Mouse (Mus musculus) CD4-positive helper T cell, adult 2 months (primary cell): ENCODE measurements around the gene Isoc2a.

Source experiments
- DNase-seq: peaks from one replicate; pipeline ENCODE4 v3.0.0-alpha.2; 2012; ENCODE audit warnings: low read depth, missing footprints, low spot score

Isoc2a gene

DNA sequence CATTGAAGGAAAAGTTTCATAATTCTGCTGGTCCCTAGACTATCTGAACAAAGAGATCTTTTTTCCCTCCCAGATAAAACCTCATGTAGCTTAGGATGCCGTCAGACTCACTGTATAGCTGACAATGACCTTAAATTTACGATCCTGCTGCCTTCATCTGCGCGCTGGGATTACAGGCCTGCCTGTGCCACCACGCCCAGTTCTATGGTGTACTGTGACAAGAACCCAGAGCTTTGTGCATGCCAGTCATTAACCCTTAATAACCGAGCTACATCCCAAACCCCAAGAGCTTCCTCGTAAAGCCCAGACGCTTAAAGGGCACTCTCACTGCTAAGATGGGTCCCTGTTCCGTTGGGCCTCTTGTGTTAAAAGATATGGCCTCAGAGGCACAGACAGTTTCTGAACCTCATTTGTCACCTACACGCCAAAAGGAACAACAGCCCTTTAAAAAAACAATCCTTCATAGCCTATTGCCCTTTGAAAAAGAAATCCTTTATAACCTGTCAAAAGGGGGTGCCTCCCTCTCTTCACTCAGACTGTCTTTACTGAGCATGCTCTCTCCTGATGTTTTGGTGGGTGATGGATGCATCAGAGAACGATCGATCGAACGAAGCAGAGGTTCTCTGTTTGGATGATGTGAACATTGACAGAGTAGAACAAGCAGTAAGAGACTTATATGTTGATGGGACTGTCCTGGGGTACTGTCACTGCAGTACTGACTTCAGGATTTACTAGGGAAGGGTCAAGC is 38.9 kb downstream of the Isoc2a start:
- no peak for DNase-seq

DNA sequence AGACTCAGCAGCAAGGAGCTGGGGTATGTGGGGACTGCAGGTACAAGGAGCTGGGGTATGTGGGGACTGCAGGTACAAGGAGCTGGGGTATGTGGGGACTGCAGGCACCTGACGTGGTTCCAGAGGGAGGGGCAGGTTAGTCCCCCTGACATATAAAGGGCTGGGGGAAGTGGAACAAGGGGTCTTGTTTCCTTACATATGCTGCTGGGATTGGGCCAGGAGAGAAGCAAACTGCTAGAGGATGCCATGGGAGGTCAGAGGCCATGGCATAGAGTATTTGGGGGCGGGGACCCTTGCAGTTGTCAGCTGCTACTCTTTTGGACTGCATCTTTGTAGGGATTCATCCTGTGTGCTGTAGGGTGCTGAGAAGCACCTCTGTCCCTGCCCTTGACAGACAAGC is 40.5 kb downstream of the Isoc2a start:
- DNase-seq: no peak

DNA sequence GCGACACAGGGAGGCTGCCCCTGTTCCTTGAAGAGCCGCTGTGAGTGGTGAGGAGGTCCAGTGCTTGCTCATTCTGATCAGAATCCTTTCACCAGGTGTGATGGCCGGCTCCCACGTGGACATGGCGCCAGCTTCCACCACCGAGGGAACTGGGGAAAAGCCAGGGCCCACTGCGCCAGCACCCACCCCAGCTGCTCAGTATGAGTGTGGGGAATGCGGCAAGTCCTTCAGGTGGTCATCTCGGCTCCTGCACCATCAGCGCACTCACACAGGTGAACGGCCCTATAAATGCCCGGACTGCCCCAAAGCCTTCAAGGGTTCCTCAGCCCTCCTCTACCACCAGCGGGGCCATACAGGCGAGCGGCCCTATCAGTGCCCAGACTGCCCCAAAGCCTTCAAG is 41.7 kb downstream of the Isoc2a start:
- DNase-seq: no peak

DNA sequence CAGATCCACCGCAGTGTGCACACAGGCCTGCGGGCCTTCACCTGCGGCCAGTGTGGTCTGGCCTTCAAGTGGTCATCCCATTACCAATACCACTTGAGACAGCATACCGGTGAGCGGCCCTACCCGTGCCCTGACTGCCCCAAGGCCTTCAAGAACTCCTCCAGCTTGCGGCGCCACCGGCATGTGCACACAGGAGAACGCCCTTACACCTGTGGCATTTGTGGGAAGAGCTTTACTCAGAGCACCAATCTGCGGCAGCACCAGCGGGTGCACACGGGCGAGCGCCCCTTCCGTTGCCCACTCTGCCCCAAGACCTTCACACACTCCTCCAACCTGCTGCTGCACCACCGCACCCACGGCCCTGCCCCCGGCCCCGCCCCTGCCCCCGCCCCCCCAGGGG is 42.1 kb downstream of the Isoc2a start:
- DNase-seq: no peak

DNA sequence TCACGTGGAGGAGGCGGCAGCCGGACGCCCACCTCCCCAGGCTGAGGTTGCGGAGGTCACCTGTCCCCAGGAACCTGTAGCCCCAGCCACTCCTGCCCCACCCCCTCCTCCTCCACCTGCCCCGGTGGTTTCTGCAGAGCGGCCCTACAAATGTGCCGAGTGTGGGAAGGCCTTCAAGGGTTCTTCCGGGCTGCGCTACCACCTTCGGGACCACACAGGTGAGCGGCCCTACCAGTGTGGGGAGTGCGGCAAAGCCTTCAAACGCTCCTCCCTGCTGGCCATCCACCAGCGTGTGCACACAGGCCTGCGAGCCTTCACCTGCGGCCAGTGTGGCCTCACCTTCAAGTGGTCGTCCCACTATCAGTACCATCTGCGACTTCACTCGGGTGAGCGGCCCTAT is 43.0 kb downstream of the Isoc2a start:
- no peak for DNase-seq

DNA sequence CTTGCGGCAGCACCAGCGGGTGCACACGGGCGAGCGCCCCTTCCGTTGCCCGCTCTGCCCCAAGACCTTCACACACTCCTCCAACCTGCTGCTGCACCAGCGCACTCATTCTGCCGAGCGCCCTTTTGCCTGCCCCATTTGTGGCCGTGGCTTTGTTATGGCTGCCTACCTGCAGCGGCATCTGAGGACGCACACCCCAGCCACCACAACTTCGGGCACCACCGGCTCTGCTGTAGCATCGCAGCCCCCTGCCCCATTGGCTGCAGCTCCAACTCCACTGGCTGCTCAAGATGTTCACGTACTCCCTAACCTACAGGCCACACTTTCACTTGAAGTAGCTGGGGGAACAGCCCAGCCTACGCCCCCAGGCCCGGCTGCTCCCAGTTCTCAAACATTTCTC is 43.5 kb downstream of the Isoc2a start:
- no peak for DNase-seq

DNA sequence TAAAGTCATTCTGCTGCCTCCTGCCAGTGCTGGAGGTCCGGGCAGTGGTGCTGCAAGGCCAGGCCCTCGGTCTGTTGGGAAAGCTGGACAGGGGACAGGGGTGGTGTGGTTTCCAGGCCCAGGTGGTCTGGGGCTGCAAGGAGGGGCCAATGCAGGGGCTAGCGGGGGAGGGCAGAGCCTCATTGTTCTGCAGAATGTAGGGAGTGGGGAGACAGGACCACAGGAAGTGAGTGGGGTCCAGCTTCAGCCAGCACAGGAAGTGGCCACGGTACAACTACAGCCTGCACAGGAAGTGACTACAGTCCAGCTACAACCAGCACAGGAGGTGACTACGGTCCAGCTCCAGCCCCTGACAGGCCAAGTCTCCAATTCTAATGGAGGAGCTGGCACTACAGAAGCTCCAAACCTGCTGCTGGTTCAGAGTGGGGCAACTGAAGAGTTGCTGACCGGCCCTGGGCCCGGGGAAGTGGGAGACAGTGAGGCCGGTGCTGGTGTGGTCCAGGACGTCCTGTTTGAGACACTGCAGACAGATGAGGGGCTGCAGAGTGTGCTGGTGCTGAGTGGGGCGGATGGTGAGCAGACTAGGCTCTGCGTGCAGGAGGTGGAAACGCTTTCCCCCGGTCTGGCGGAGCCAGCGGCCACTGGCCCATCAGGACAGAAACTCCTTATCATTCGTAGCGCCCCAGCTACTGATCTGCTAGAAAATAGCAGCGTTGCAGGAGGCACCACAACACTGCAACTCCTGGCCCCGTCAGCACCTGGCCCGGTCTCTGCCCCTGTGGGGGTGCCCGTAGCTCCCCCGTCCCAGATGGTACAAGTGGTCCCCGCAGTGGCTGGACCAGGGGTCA is 44.2 kb downstream of the Isoc2a start:
- DNase-seq: no peak

DNA sequence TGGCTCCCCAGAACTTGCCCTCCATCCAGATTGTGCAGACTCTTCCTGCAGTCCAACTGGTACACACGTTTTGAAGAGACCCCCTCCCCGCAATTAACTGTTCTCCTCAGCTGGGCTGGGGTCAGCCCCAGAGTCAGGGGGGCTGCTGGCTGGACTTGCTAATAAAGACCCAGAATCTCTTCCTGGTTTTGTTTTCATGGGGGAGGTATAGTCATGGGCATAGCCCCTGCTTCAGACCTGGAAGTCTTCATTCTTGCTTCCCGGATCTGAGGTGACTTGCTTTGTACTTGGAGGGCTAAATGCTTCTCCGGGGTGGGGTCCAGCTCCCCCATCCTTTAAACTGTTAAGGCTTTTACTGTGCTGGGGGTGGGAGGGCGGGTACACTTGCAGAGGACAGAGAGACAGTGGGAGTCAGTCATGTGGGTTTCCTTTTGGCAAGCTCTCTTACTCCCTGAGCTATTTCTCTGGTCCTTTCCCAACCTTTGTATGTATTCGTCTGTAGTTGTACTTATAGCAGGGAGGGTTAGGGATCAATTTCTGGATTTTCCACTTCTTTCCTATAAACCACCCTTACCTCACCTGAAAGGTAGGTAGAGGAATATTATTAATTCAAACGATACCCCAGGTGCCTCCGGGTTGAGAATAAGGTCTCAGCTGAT is 45.0 kb downstream of the Isoc2a start, which contains the start of gene Nat14:
Gene Nat14 (plus strand): TSS at position 205 of the 659 bp plus-strand sequence.
- DNase-seq: no peak

DNA sequence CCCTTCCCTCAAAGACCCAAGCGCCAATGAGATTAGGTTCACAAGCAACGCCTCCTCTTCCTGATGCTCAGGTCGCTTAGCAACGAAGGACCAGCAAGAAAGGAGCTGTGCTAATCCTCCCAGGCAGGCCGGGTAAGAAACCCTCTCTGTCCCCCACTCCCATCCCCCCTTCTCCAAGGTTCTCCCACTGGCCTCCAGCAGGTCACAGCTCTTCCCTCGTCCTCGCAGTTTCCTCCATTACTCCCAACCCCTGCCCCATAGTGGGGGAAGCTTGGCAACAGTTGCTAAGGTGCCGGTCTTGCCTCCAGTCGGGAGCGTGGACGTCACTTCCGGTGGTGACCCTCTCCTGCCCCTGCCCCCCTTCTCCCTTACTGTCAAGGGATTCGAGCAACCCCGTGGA is 45.6 kb downstream of the Isoc2a start:
- peak; percentile 65 for DNase-seq

DNA sequence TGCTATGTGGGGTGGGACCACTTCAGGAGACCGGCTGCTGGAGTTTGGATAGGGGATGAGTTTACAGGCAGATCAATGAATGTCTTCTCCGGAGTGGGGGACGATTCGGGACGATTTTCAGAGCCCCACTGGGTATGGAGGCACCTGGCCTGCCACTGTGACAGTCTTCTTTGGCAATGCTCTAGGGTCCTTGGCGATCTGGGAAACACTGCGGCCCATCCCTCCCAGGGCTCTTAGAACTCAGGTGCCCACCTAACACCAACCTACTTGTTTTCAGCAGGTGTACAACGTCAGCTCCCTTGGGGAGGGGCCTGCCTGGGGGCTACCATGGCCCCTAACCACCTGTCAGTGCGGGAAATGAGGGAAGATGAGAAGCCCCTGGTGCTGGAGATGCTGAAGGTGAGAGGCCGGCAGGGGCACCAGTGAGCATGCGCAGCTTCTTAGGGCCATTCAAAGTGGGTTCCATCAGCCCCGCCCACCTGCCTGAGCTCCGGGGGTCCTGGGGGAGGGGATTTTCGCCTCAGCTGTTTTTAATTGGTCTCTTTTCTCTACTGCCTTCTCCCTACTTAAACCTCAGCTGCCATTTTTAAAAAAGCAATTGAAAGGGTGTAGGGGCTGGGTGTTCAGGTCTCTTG is 46.1 kb downstream of the Isoc2a start:
- peak; percentile 28 for DNase-seq

DNA sequence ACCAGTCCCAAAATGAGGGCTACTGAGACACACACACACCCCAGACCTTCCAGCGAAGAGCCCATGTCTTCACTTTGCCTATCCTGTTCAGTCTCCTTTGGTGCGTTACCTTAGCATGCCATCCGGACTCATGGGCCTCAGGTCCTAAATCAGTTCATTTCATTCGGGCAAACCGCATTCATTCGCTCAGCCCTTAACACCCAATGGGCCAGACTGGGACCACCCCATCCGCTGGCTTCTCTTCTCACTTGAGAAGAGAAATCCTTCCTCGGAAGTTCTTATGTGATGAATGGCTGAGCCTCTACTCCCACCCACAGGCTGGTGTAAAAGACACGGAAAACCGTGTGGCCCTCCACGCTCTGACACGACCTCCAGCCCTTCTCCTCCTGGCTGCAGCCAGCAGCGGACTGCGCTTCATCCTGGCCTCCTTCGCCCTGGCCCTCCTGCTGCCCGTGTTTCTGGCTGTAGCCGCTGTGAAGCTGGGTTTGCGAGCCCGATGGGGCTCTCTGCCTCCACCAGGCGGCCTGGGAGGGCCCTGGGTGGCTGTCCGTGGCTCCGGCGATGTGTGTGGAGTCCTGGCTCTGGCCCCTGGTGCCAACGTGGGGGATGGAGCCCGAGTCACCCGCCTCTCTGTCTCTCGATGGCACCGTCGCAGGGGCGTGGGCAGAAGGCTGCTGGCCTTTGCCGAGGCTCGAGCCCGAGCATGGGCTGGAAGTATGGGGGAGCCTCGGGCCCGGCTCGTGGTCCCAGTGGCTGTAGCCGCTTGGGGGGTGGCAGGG is 46.8 kb downstream of the Isoc2a start:
- no peak for DNase-seq

DNA sequence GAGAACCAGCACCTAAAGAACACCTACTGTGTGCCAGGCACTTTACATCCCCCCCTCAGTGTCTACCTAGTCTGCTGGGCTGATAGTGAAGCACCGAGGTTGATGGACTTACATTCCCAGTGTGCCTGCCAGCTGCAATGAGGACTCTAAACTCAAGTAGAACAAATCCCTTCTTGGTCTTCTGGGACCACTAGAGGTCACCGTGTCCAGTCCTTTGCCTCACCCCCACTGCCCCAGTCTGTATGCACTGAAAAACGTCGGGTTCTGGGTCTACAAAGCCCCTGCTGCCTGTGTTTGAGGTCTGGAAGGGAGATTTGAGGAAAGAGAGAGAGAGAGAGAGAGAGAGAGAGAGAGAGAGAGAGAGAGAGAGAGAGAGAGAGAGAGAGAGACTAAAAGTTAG is 47.5 kb downstream of the Isoc2a start:
- DNase-seq: no peak

DNA sequence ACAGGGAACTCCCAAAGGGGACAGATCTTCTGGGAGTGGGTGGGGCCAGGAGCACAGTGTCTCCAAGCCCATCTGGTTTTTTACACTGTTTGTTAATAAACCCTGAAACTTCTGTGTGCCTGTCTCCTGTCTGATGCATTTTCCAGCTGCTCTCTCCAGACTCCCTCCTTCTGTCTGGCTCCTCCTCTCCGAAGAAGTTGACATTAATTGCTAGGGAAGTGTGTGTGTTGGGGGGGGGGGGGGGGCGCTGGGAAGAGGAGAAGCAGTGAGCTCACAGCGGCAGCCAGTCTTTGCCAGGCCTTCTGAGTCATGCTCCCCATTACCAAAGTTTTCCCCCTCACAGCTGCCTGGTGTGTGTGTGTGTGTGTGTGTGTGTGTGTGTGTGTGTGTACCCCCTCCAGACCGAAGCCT is 47.9 kb downstream of the Isoc2a start:
- DNase-seq: no peak

DNA sequence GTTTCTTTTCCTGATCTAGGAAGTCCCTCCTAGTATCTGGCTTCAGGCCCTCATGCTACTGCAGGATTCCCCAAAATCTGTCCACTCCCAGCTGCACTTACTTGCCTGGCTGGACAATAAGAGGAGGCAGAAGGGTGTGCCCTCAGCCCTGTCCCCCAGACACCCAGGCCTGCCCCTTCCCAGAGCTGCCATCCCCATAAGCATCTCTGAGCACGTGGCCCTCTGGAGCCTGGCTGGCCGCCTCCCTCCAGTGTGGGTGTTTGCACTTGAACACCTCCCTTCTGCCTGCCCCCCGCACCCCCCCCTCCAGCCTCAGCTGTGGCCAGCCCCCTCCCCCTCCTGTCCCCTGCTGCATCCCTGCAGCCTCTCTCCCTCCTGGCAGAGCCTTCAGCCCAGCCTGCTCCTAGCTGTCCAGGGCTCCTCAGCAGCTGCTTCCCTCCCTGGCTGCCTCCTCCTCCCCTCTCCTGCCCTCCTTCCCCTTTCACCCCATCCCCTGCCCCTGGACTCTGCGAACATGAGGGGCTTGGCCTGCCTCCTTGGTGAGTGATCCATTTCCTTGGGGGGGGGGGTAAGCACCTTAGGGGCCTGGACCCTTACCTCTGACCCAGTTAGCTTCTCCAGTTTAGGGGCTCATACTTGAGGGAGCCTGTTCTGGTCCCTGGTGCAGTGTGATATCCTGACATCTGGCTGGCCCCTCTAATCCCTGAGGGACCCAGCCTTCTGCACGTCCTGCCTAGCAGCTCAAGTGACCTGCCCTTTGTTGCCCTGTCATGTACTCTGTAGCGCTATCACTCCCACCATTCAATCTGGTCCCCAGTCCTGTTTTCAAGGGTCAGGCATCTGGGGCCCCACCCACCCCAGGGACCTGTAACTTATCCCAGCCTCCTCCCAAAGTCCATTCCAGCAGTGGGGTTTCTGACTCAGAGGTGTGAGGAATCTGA is 48.8 kb downstream of the Isoc2a start, which contains the start of gene Ssc5d:
Gene Ssc5d (plus strand): TSS at position 345 of the 941 bp plus-strand sequence.
- no peak for DNase-seq

DNA sequence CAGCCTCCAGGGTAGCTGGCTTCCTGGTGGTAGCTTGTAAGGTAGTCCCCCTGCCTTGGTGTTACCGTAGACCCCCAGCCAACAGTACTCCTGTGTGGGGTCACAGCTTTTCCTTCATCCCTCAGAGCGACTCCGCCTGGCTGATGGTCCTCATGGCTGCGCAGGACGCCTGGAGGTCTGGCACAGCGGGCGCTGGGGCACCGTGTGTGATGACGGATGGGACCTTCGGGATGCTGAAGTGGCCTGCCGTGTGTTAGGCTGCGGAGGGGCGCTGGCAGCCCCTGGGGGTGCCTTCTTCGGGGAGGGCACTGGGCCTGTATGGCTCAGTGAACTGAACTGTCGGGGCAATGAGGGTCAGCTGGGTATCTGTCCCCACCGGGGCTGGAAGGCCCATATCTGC is 49.9 kb downstream of the Isoc2a start:
- no peak for DNase-seq

DNA sequence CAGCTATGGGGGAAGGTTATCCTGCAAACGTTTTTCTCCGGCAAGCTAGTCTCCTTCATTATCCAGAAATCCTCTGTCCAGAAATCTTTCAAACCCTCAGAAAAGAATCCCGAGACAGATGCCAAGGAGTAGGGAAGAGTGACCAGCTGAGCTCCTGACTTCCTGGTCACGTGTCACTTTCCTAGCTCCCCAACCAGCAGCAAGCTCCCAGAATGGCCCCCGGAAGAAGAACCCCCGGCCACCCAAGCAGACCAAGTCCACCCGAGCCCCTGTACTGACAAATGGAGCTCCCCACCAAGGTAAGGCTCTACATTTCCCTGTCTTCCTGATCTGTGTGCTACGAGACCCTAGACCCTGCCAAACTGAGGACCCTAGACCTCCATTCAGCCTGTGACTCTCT is 50.8 kb downstream of the Isoc2a start:
- DNase-seq: no peak

DNA sequence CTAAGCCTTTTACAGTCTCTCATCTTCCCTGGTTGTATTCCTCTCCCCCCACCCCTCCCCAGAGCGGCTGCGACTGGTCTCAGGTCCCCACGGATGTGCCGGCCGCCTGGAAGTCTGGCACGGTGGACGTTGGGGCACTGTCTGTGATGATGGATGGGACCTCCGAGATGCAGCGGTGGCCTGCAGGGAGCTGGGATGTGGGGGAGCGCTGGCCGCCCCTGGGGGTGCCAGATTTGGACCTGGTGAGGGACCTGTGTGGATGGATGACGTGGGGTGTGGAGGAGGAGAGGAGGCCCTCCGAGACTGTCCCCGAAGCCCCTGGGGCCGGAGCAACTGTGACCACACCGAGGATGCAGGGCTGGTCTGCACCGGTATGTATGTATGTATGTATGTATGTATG is 51.4 kb downstream of the Isoc2a start:
- DNase-seq: no peak

DNA sequence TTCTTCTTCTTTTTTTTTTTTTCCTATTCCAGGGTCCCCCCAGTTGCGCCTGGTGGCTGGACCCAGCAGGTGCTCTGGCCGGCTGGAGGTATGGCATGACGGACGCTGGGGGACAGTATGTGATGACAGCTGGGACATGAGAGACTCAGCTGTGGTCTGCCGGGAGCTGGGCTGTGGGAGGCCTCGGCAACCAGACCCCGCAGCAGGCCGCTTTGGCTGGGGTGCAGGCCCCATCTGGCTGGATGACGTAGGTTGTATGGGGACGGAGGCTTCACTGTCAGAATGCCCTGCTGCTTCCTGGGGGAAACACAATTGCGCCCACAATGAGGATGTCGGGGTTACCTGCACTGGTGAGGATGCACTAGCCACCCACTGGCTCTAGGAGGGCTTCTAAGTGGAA is 56.1 kb downstream of the Isoc2a start:
- no peak for DNase-seq

DNA sequence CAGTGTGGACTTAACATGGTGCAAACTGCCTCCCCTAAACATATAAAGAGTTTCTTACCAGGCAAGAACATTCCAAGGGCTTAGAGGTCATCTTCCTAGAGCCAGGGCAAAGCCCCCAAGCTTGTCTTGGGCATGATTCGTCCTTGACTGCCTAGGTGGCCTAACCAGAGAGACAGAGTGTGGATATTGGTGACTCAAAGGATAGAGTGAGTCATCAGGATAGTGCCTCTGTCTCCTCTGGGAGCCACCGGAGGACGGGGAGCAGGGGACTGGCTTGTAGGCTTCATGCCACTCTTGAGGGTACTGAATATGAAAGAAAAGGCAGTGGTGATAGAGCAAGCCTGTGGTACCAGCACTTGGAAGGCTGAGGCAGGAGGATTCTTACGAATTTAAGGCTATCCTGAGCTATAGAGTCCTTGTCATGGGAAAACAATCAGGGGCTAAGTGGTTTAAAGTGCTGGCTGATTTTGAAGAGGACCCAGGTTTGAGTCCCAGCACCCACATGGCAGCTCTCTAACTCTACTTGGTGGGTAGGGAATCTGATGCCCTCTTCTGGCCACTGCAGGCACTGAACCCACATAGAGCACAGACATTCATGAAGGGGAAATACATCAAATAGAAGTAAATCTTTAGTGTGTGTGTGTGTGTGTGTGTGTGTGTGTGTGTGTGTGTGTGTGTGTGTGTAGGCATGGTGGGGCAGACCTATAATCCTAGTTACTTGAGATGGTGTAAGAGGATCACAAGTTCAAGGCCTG is 57.4 kb downstream of the Isoc2a start:
- no peak for DNase-seq
